Mouse (Mus musculus) forebrain, embryonic 13.5 days (tissue): Measurements from ENCODE around the gene Ralgapa2. TPM values are rescaled to one million over a fixed set of nuclear protein-coding genes. Genes with fewer than 3 reads are reported as not detected.
A peak's percentile ranks its signal among the peaks of the same experiment; 100 is the strongest.

ENCODE experiments used
- ATAC-seq: fragments of 200-750 bp; cut with Nextera tagmentation; 2 replicates; pipeline ENCODE4 v1.8.0; 2017
- H3K27ac ChIP-seq: fragments of 300-500 bp; sonication (generic); 2 replicates; pipeline ENCODE4 v1.5.1; 2015; ENCODE audit warnings: inconsistent platforms, mild to moderate bottlenecking, moderate library complexity
- H3K27me3 ChIP-seq: fragments of 300-500 bp; sonication (generic); 2 replicates; pipeline ENCODE4 v1.6.1; 2015; ENCODE audit warnings: mild to moderate bottlenecking, inconsistent platforms
- H3K36me3 ChIP-seq: fragments of 300-500 bp; sonication (generic); 2 replicates; pipeline ENCODE4 v1.6.1; 2015; ENCODE audit warnings: mild to moderate bottlenecking, inconsistent platforms; ENCODE audit not compliant: poor library complexity, severe bottlenecking
- H3K4me1 ChIP-seq: fragments of 300-500 bp; sonication (generic); 2 replicates; pipeline ENCODE4 v1.6.1; 2015; ENCODE audit warnings: inconsistent platforms
- H3K4me2 ChIP-seq: fragments of 300-500 bp; sonication (generic); 2 replicates; pipeline ENCODE4 v1.6.1; 2015; ENCODE audit warnings: inconsistent platforms, mild to moderate bottlenecking, moderate library complexity
- H3K4me3 ChIP-seq: fragments of 300-500 bp; sonication (generic); 2 replicates; pipeline ENCODE4 v1.5.1; 2015; ENCODE audit warnings: mild to moderate bottlenecking, inconsistent platforms
- H3K9ac ChIP-seq: fragments of 300-500 bp; sonication (generic); 2 replicates; pipeline ENCODE4 v1.6.1; 2015; ENCODE audit warnings: mild to moderate bottlenecking, inconsistent platforms
- H3K9me3 ChIP-seq: fragments of 300-500 bp; sonication (generic); replicated peaks from 2 replicates; pipeline ENCODE4 v1.6.1; 2016; ENCODE audit warnings: inconsistent platforms
- WGBS: fragments of 180-500 bp; shearing (Covaris S2); methylation state at CpG from one replicate; pipeline ENCODE4 v1.1.7; 2015; 5-methylcytosine and 5-hydroxymethylcytosine counted together
- polyA plus RNA-seq: library from polyadenylated mRNA; unstranded; fragments of >200 nt; fragmentation: Nextera tagmentation; extraction: Ambion mirVana; gene quantifications from 2 replicates; pipeline ENCODE4 v1.2.1, GENCODE M21; 2015

Ralgapa2 gene
- polyA plus RNA-seq = 12.8 and 13.8 TPM in 2 replicates

DNA sequence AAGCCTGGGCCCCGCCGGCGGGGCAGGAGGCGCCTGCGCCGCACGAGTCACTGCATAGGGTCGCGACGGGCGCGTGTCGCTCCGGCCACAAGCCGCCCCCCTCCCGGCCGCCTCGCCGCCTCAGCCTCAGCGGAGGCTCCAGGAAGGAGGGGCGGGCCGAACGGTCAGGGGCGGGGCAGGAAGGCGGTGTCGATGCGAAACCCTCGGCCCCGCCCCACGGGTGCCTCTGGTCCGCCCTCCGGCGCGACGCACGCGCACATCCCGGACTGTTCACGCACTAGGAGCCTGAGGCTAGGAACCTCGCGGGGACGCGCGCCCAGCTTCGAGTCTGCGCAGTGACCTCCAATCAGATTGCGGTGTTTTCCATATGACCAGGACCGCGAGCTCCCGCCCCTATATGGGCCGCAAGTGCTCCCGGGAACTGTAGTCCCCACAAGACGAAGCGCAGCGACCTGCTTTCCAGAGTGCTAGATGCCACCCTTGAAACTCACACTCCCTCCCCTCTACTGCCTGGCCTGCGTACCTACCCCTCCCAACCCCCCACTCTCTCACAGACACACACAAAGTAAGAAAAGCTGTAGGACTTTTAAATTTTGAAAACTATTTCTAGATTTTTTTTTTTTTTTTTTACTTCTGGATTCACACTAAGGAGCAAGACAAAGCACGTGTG is at the start of gene Ralgapa2:
Ralgapa2 (minus strand) TSS at position 434 of the 670 bp plus-strand sequence.
- H3K4me1 ChIP-seq = peaks cover 16% of the 10 kb centered on the region
- peak within 1 kb of the TSS; percentile 78 for H3K4me2 ChIP-seq
- H3K36me3 ChIP-seq = no peaks in the 10 kb centered on the region
- 1% methylated on average over 47 of the region's 57 CpGs for WGBS
- peak; percentile 99 for ATAC-seq
- peak within 1 kb of the TSS; percentile 31; the same call in 1 of the 2 replicates for H3K27ac ChIP-seq
- peak within 1 kb of the TSS; percentile 90 for H3K4me3 ChIP-seq
- H3K27me3 ChIP-seq = no peaks in the 10 kb centered on the region
- no peaks in the 10 kb centered on the region for H3K9me3 ChIP-seq
- peak within 1 kb of the TSS; percentile 91 for H3K9ac ChIP-seq

DNA sequence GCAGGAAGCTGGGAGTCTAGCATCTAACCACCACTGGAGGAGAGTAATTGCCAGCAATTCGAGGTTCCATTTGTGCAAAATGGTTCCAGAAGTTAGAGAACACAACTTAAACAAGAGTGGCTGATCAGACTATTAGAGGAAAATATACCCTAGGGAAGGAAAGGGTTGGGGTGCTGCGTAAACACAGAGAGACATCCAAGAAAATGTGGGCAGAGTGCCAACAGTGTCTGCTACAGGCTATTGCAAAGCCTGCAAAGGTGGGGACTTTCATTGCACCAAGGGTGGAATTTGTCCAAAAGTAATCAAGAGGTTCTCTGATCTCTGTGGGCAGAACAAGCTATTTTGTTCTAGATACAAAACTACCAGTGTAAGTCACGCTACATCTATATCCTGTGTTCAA is 49.4 kb upstream of the Ralgapa2 start:
- Histone ChIP-seq H3K9me3 (no peaks in the 10 kb centered on the region), H3K27ac (no peak overlapping the region), H3K9ac (no peak overlapping the region), H3K4me2 (no peak overlapping the region), H3K36me3 (no peaks in the 10 kb centered on the region), H3K4me3 (no peak overlapping the region), H3K4me1 (no peaks in the 10 kb centered on the region), H3K27me3 (no peaks in the 10 kb centered on the region)
- ATAC-seq = no peak
- 73% methylated on average over 3 of the region's 3 CpGs for WGBS

DNA sequence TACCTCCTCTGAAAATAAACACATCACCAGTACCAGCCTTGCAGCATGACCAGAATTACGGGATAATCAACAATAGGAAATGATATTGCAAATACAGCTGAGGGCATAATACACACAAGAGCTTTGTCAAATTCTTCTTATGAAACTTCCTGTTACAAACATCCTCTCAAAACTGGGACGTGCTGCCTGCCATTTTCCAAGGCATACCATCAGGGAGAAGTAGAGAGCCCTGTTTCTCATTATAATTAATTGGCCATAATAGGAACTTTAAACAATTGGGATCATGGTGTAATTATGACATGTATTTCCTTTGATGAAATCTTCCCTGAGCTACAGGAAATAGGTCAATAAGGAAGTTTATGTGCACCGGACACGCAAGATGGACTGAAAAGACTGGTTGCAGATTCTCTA is 48.5 kb upstream of the Ralgapa2 start:
- ATAC-seq = no peak
- Histone ChIP-seq H3K4me1 (no peaks in the 10 kb centered on the region), H3K27me3 (no peaks in the 10 kb centered on the region)

DNA sequence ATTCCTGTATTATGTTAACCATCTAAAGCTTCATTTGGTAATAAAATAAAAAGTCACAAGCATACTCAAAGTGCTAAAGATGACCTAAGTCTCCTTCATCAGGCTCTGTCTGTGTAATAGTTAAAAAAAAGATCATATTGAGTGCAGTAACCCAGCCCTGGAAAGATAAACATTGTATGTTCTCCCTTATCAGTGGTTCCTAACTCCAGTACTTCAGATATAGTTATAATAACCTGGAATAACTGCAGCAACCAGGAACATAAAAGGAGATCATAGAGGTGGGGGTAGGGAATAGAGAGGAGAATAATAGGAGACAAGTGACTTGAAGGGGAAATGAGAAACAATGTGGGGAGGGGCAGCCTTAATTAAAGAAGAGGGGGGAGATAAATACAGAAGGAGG is 44.0 kb upstream of the Ralgapa2 start:
- Histone ChIP-seq H3K9me3 (no peaks in the 10 kb centered on the region), H3K4me3 (no peak overlapping the region), H3K27me3 (no peaks in the 10 kb centered on the region), H3K27ac (no peak overlapping the region), H3K4me1 (peaks cover 9% of the 10 kb centered on the region; the same call in 1 of the 2 replicates), H3K9ac (no peak overlapping the region), H3K36me3 (no peaks in the 10 kb centered on the region), H3K4me2 (no peak overlapping the region)
- ATAC-seq = no peak

More for the DNA sequence above, 48.5 kb upstream of the Ralgapa2 start:
- Histone ChIP-seq H3K36me3 (no peaks in the 10 kb centered on the region), H3K4me2 (no peak overlapping the region), H3K4me3 (no peak overlapping the region), H3K27ac (no peak overlapping the region), H3K9me3 (no peaks in the 10 kb centered on the region), H3K9ac (no peak overlapping the region)
- 83% methylated on average over 4 of the region's 4 CpGs for WGBS

DNA sequence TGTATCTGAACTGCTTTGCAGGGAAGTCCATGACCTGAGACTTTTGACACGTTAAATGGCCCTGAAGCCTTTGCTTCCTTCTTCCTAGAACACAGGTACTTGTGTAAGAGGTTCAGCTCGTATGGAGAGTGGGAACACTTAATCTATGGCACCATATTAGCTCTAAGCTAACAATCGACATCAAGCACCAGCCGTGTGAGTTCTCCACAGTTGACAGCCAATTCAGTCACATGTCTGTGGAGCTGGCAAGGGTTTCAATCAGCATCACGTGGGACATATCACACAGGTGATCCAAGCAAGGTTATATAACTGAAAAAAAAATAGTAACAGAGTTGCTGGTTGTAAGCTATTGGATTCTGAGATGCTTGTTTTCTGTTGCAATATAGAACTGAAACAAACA is 43.2 kb upstream of the Ralgapa2 start:
- Histone ChIP-seq H3K27me3 (no peaks in the 10 kb centered on the region), H3K4me2 (no peak overlapping the region), H3K9ac (no peak overlapping the region), H3K4me1 (peaks cover 12% of the 10 kb centered on the region; the same call in 1 of the 2 replicates), H3K27ac (no peak overlapping the region), H3K36me3 (no peaks in the 10 kb centered on the region), H3K9me3 (no peaks in the 10 kb centered on the region), H3K4me3 (no peak overlapping the region)
- ATAC-seq = no peak
- 81% methylated on average over 5 of the region's 5 CpGs for WGBS

DNA sequence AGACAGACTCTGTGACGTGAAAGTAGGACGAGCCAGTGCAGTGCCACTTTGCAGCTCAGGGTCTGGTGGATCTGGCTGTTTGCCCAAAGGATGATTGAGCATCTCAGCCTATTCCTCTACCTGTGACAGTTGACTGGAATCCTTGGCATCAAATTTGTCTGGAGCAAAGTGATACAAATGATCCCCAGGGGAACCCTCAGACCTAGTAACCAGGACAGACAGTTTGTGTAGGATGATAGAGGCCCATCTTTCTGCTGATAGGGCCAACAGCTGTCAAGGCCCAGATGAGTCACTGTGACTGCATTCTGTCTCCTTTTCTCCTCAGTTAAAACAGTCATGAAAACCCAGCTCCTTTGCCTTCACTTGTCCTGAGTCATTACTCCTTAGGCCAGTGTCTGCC is 41.6 kb upstream of the Ralgapa2 start:
- Histone ChIP-seq H3K27ac (no peak overlapping the region), H3K9ac (no peak overlapping the region), H3K4me3 (no peak overlapping the region), H3K27me3 (no peaks in the 10 kb centered on the region), H3K36me3 (no peaks in the 10 kb centered on the region), H3K4me2 (no peak overlapping the region), H3K4me1 (peaks cover 28% of the 10 kb centered on the region), H3K9me3 (no peaks in the 10 kb centered on the region)
- ATAC-seq = no peak
- WGBS = 17% methylated on average over 2 of the region's 2 CpGs

DNA sequence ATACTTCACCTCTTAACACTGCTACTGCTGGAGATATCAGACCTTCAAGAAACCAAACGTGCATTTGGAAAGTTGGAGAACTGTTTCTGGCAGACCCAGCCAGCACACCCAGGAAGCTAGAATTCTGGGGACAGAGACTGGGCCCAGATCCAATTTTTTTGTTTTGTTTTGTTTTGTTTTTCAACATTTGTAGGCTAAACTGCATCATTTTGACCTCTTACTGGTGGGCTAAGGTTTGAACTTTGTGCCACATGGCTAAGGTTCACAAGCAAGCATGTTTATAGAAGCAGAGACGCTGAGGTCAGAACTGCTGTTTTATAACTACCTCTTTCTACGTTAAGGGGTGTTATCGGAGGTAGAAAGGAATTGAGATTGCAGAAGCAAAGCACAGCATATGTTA is 39.7 kb upstream of the Ralgapa2 start:
- Histone ChIP-seq H3K27me3 (no peaks in the 10 kb centered on the region), H3K36me3 (no peaks in the 10 kb centered on the region), H3K27ac (no peak overlapping the region), H3K9ac (no peak overlapping the region), H3K4me2 (no peak overlapping the region), H3K9me3 (no peaks in the 10 kb centered on the region), H3K4me1 (peaks cover 35% of the 10 kb centered on the region), H3K4me3 (no peak overlapping the region)
- no peak for ATAC-seq
- whole genome bisulfite sequencing = 82% methylated on average over 4 of the region's 4 CpGs

DNA sequence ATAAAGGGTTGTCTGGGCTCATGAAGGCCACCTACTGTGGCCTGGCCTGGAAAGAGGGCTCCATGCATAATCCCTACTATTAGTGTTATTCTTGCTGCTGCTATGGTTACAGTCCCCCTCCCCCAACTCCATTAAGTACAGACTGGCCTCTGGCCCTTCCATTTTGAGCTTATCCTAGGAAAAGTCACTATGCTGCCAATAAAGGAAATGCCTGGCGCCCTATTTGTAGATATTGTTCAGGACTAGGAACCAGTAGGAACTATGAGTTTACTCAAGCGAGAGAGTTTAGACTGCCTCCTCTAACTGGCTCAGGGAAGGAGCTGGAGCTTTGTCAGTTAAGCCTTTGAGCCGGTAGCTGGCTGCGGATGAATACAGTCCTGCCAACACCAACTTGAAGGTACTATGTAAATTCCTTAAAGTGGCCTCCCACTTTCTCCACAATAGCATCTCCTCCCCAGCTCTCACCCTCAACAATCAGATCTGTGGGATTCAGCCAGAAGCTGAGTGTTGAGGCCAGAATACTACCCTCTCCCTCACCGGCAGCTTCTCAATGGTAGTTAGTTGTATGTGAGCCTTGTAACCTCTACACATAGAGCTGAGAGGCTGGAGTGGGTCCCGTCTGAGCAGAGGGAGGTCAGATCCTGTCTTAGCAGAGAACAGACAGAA is 37.1 kb upstream of the Ralgapa2 start:
- Histone ChIP-seq H3K36me3 (no peaks in the 10 kb centered on the region), H3K4me2 (no peak overlapping the region), H3K4me3 (no peak overlapping the region), H3K27me3 (no peaks in the 10 kb centered on the region), H3K9me3 (no peaks in the 10 kb centered on the region), H3K27ac (peak overlapping the region; percentile 77), H3K9ac (no peak overlapping the region), H3K4me1 (peaks cover 35% of the 10 kb centered on the region)
- ATAC-seq = peak; percentile 93
- 2% methylated on average over 6 of the region's 6 CpGs for WGBS

DNA sequence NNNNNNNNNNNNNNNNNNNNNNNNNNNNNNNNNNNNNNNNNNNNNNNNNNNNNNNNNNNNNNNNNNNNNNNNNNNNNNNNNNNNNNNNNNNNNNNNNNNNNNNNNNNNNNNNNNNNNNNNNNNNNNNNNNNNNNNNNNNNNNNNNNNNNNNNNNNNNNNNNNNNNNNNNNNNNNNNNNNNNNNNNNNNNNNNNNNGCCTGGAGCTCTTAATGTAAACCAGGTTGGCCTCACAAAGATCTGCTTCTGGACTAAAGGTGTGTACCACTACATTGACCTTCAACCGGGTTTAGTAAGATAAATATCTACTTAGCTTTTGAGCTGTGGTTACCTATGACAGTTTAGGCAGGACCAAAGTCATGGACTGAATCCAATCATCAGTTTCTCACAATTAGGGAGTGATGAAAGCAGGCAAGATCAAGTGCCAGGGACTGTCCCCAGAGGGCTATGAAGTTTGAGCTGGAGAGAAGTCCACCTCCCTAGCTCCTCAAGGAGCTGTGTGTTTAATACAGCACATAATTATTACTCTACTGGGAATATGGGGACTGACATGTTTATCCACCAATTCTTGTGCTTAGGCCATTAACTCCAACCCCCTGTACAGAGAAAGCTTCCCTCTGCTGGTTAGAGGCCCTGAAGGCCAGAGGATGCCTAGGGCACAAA is 32.1 kb upstream of the Ralgapa2 start:
- no peak overlapping the region for H3K4me2 ChIP-seq
- no peak overlapping the region for H3K27ac ChIP-seq
- H3K9ac ChIP-seq = no peak overlapping the region
- H3K27me3 ChIP-seq = no peaks in the 10 kb centered on the region
- no peak for ATAC-seq
- peaks cover 13% of the 10 kb centered on the region for H3K4me1 ChIP-seq
- H3K36me3 ChIP-seq = no peaks in the 10 kb centered on the region
- H3K9me3 ChIP-seq = peaks cover 9% of the 10 kb centered on the region; the same call in 1 of the 2 replicates
- no peak overlapping the region for H3K4me3 ChIP-seq
- WGBS = 72% methylated on average over 1 of the region's 1 CpGs

DNA sequence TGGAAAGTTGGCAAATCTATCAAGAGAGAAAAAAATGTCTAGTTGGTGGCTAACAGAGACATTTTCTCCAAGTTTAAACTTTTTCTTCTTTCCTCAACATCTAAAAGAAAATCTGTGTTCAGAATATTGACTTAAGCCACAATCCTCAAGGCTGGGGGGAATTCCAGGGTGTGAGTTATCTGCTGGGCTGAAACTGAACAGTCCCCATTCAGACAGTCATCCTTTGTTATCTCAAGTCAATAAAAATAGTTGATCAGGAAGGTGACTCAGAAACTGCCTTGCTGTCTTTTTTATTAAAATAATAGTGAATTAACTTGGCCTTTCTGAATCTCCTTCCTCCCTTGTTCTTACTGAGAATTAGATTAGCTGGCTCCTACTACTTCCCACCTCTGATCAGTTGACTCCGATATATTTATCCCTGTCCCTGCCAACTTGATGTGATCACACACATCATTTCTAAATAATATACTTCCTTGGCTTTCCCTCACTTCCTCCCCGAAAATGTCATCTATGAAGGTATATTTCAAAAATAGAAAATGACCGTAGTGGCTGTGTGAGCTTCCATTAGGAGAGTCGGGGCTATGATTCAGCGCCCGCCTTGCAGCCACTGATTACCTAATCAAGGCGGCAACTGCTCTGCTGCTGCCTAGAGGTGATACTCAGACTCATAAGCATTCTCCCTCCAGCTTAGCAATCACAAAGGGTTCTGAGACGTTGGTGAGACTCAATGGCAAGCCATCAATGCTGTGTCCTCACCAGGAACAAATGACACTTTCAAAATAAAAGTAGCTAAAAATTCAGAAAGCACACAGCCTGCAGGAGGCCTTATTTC is 21.2 kb upstream of the Ralgapa2 start:
- no peaks in the 10 kb centered on the region for H3K36me3 ChIP-seq
- H3K4me3 ChIP-seq = no peak overlapping the region
- no peaks in the 10 kb centered on the region for H3K4me1 ChIP-seq
- WGBS = 74% methylated on average over 8 of the region's 8 CpGs
- no peak overlapping the region for H3K4me2 ChIP-seq
- no peak overlapping the region for H3K27ac ChIP-seq
- no peaks in the 10 kb centered on the region for H3K9me3 ChIP-seq
- ATAC-seq = no peak
- no peaks in the 10 kb centered on the region for H3K27me3 ChIP-seq
- H3K9ac ChIP-seq = no peak overlapping the region

DNA sequence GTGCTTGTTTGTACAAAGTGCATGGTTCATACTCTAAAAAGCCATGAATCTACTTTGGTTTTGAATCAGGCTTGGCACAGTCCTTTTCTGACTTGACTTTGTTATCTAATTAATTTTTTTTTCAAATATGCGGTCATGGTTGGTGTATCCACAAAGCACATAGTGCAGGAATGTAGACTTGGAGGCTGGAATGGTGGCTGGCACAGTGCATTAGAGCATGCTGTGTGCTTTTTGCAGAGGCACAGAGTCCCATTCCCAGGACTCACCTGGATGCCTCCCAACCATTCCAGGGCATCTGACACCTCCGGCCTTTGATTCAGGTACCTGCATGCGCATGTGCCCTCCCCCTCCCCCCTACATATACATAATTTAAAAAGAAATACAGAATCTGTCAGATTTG is 20.3 kb upstream of the Ralgapa2 start:
- 87% methylated on average over 3 of the region's 3 CpGs for WGBS
- no peaks in the 10 kb centered on the region for H3K27me3 ChIP-seq

DNA sequence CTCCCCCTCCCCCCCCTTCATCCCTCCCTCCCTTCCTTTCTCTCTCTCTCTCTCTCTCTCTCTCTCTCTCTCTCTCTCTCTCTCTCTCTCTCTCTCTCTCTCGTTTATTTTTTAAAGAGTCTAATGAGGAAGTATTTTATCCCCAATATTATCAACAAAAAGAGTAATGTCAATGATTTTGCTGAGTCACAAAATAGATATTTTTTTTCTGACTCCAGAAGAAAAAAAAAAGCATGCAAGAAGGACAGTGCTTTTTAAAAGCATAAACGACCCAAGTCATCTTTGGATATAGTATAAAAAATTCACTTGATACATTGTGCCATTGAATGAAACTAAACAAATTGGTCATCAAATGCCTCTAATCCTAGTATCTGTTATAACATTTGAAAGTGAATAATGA is 13.3 kb upstream of the Ralgapa2 start:
- no peak overlapping the region for H3K4me3 ChIP-seq
- whole genome bisulfite sequencing = 56% methylated on average over 2 of the region's 2 CpGs
- H3K4me1 ChIP-seq = no peaks in the 10 kb centered on the region
- no peak overlapping the region for H3K27ac ChIP-seq
- no peak overlapping the region for H3K9ac ChIP-seq
- no peaks in the 10 kb centered on the region for H3K36me3 ChIP-seq
- H3K9me3 ChIP-seq = no peaks in the 10 kb centered on the region
- no peak for ATAC-seq
- H3K27me3 ChIP-seq = no peaks in the 10 kb centered on the region
- no peak overlapping the region for H3K4me2 ChIP-seq

More for the DNA sequence above, 20.3 kb upstream of the Ralgapa2 start:
- H3K4me3 ChIP-seq = no peak overlapping the region
- H3K27ac ChIP-seq = no peak overlapping the region
- ATAC-seq = no peak
- no peaks in the 10 kb centered on the region for H3K36me3 ChIP-seq
- H3K4me1 ChIP-seq = no peaks in the 10 kb centered on the region
- H3K9me3 ChIP-seq = no peaks in the 10 kb centered on the region
- H3K9ac ChIP-seq = no peak overlapping the region
- H3K4me2 ChIP-seq = no peak overlapping the region
